Mouse (Mus musculus) stomach, embryonic 15.5 days (tissue): ENCODE results near the gene Pus1. TPM values are rescaled to one million over a fixed set of nuclear protein-coding genes. Genes with fewer than 3 reads are reported as not detected.
A peak's percentile ranks its signal among the peaks of the same experiment; 100 is the strongest.

Experiments
- ATAC-seq: fragments of 200-750 bp; cut with Nextera tagmentation; 2 replicates; pipeline ENCODE4 v1.8.0; 2017; ENCODE audit warnings: low read depth, moderate number of reproducible peaks, moderate TSS enrichment; ENCODE audit not compliant: insufficient read depth, low FRiP score
- H3K27ac ChIP-seq: fragments of 300-500 bp; sonication (generic); 2 replicates; pipeline ENCODE4 v1.5.1; 2015; ENCODE audit warnings: mild to moderate bottlenecking, inconsistent platforms
- H3K27me3 ChIP-seq: fragments of 300-500 bp; sonication (generic); replicated peaks from 2 replicates; pipeline ENCODE4 v1.6.1; 2015; ENCODE audit warnings: inconsistent platforms
- H3K36me3 ChIP-seq: fragments of 300-500 bp; sonication (generic); 2 replicates; pipeline ENCODE4 v1.6.1; 2015; ENCODE audit warnings: inconsistent platforms
- H3K4me1 ChIP-seq: fragments of 300-500 bp; sonication (generic); 2 replicates; pipeline ENCODE4 v1.6.1; 2015; ENCODE audit warnings: inconsistent platforms
- H3K4me2 ChIP-seq: fragments of 300-500 bp; sonication (generic); 2 replicates; pipeline ENCODE4 v1.6.1; 2015; ENCODE audit warnings: mild to moderate bottlenecking, inconsistent platforms
- H3K4me3 ChIP-seq: fragments of 300-500 bp; sonication (generic); replicated peaks from 2 replicates; pipeline ENCODE4 v1.5.1; 2015; ENCODE audit warnings: inconsistent platforms
- H3K9ac ChIP-seq: fragments of 300-500 bp; sonication (generic); 2 replicates; pipeline ENCODE4 v1.6.1; 2015; ENCODE audit warnings: inconsistent platforms
- H3K9me3 ChIP-seq: fragments of 300-500 bp; sonication (generic); 2 replicates; pipeline ENCODE4 v1.6.1; 2016; ENCODE audit warnings: inconsistent platforms
- WGBS: fragments of 180-500 bp; shearing (Covaris S2); methylation state at CpG from one replicate; pipeline ENCODE4 v1.1.7; 2015; 5-methylcytosine and 5-hydroxymethylcytosine counted together
- polyA plus RNA-seq: library from polyadenylated mRNA; unstranded; fragments of >200 nt; fragmentation: Nextera tagmentation; extraction: Ambion mirVana; gene quantifications from 2 replicates; pipeline ENCODE4 v1.2.1, GENCODE M21; 2015

Gene Pus1
- 45.0 and 51.1 TPM in 2 replicates for polyA plus RNA-seq

- peak within 1 kb of the TSS; percentile 69; the same call in 1 of the 2 replicates for H3K27ac ChIP-seq
- peak within 1 kb of the TSS; percentile 83 for H3K4me3 ChIP-seq
- no peaks in the 10 kb centered on the region for H3K9me3 ChIP-seq
- WGBS, result under 1% methylated on average over 55 of the region's 57 CpGs
- H3K9ac ChIP-seq, result peak within 1 kb of the TSS; percentile 58
- no peaks in the 10 kb centered on the region for H3K27me3 ChIP-seq
- H3K36me3 ChIP-seq, result peaks cover 19% of the 10 kb centered on the region
- peak within 1 kb of the TSS; percentile 85 for H3K4me2 ChIP-seq
- ATAC-seq, result peak; percentile 90
- peaks cover 15% of the 10 kb centered on the region for H3K4me1 ChIP-seq
Measured at GRCm38 (mm10) chr5:110779998-110780760, at the start of gene Pus1. Gene Pus1 (minus strand): TSS chr5:110780659.

GRCm38 (mm10) chr5:110827576-110827975 lies 47.1 kb upstream of the Pus1 start:
- H3K27me3 ChIP-seq, result no peaks in the 10 kb centered on the region
- H3K4me2 ChIP-seq, result no peak overlapping the region
- WGBS, result 71% methylated on average over 5 of the region's 5 CpGs
- no peak overlapping the region for H3K9ac ChIP-seq
- no peak for ATAC-seq
- no peak overlapping the region for H3K4me3 ChIP-seq
- no peaks in the 10 kb centered on the region for H3K9me3 ChIP-seq
- H3K27ac ChIP-seq, result peak overlapping the region; percentile 59; the same call in 1 of the 2 replicates
- no peaks in the 10 kb centered on the region; the same call in 1 of the 2 replicates for H3K36me3 ChIP-seq
- H3K4me1 ChIP-seq, result no peaks in the 10 kb centered on the region

GRCm38 (mm10) chr5:110826781-110827495 lies 46.5 kb upstream of the Pus1 start:
- no peak overlapping the region for H3K4me3 ChIP-seq
- H3K27me3 ChIP-seq, result no peaks in the 10 kb centered on the region
- ATAC-seq, result peak; percentile 34; the same call in 1 of the 2 replicates
- WGBS, result 69% methylated on average over 8 of the region's 8 CpGs
- H3K27ac ChIP-seq, result peak overlapping the region; percentile 49; the same call in 1 of the 2 replicates
- H3K9ac ChIP-seq, result no peak overlapping the region
- no peaks in the 10 kb centered on the region for H3K9me3 ChIP-seq
- H3K4me2 ChIP-seq, result no peak overlapping the region
- H3K4me1 ChIP-seq, result no peaks in the 10 kb centered on the region
- H3K36me3 ChIP-seq, result no peaks in the 10 kb centered on the region; the same call in 1 of the 2 replicates

GRCm38 (mm10) chr5:110824421-110824820 lies 44.0 kb upstream of the Pus1 start:
- no peaks in the 10 kb centered on the region for H3K9me3 ChIP-seq
- 68% methylated on average over 4 of the region's 4 CpGs for WGBS
- no peak overlapping the region for H3K27ac ChIP-seq
- no peaks in the 10 kb centered on the region; the same call in 1 of the 2 replicates for H3K36me3 ChIP-seq
- no peak overlapping the region for H3K4me3 ChIP-seq
- H3K27me3 ChIP-seq, result no peaks in the 10 kb centered on the region
- no peak overlapping the region for H3K9ac ChIP-seq
- ATAC-seq, result no peak
- no peaks in the 10 kb centered on the region for H3K4me1 ChIP-seq
- no peak overlapping the region for H3K4me2 ChIP-seq

- H3K27me3 ChIP-seq, result no peaks in the 10 kb centered on the region
- H3K27ac ChIP-seq, result peak within 1 kb of the TSS; percentile 85
- H3K36me3 ChIP-seq, result peaks cover 5% of the 10 kb centered on the region; the same call in 1 of the 2 replicates
- H3K9me3 ChIP-seq, result no peaks in the 10 kb centered on the region
- H3K4me2 ChIP-seq, result peak within 1 kb of the TSS; percentile 94
- peak within 1 kb of the TSS; percentile 98 for H3K9ac ChIP-seq
- ATAC-seq, result peak; percentile 95
- 0% methylated on average over 75 of the region's 80 CpGs for WGBS
- peak within 1 kb of the TSS; percentile 85 for H3K4me3 ChIP-seq
- H3K4me1 ChIP-seq, result peaks cover 25% of the 10 kb centered on the region
Measured at GRCm38 (mm10) chr5:110809667-110810325, 29.3 kb upstream of the Pus1 start, which contains the start of gene Ulk1. Gene Ulk1 (minus strand): TSS chr5:110810097.

- no peak for ATAC-seq
- Histone ChIP-seq H3K4me3 (peak overlapping the region; percentile 85), H3K9ac (peak overlapping the region; percentile 98), H3K27me3 (no peaks in the 10 kb centered on the region), H3K4me1 (peaks cover 31% of the 10 kb centered on the region), H3K9me3 (no peaks in the 10 kb centered on the region), H3K27ac (peak overlapping the region; percentile 85), H3K36me3 (peaks cover 5% of the 10 kb centered on the region; the same call in 1 of the 2 replicates), H3K4me2 (peak overlapping the region; percentile 94)
- under 1% methylated on average over 27 of the region's 27 CpGs for WGBS
Measured at GRCm38 (mm10) chr5:110808821-110809666, 28.6 kb upstream of the Pus1 start.

- peak overlapping the region; percentile 85 for H3K4me3 ChIP-seq
- peak; percentile 70 for ATAC-seq
- WGBS, result 3% methylated on average over 14 of the region's 14 CpGs
- peaks cover 31% of the 10 kb centered on the region for H3K4me1 ChIP-seq
- no peaks in the 10 kb centered on the region for H3K9me3 ChIP-seq
- peak overlapping the region; percentile 77 for H3K27ac ChIP-seq
- peaks cover 5% of the 10 kb centered on the region; the same call in 1 of the 2 replicates for H3K36me3 ChIP-seq
- no peaks in the 10 kb centered on the region for H3K27me3 ChIP-seq
- H3K4me2 ChIP-seq, result peak overlapping the region; percentile 94
- H3K9ac ChIP-seq, result peak overlapping the region; percentile 44; the same call in 1 of the 2 replicates
Measured at GRCm38 (mm10) chr5:110808061-110808631, 27.7 kb upstream of the Pus1 start.

GRCm38 (mm10) chr5:110807453-110807852 lies 27.0 kb upstream of the Pus1 start:
- peak overlapping the region; percentile 85 for H3K4me3 ChIP-seq
- no peaks in the 10 kb centered on the region for H3K27me3 ChIP-seq
- H3K36me3 ChIP-seq, result peaks cover 8% of the 10 kb centered on the region; the same call in 1 of the 2 replicates
- WGBS, result 74% methylated on average over 4 of the region's 4 CpGs
- H3K27ac ChIP-seq, result peak overlapping the region; percentile 77
- H3K9ac ChIP-seq, result 0 out of 2 replicates have a peak overlapping the region, but pooled peaks have one; percentile 44
- peaks cover 32% of the 10 kb centered on the region for H3K4me1 ChIP-seq
- no peak for ATAC-seq
- no peaks in the 10 kb centered on the region for H3K9me3 ChIP-seq
- peak overlapping the region; percentile 94 for H3K4me2 ChIP-seq

- peaks cover 8% of the 10 kb centered on the region; the same call in 1 of the 2 replicates for H3K36me3 ChIP-seq
- H3K27ac ChIP-seq, result no peak overlapping the region
- H3K27me3 ChIP-seq, result no peaks in the 10 kb centered on the region
- 84% methylated on average over 1 of the region's 1 CpGs for WGBS
- no peak for ATAC-seq
- no peak overlapping the region for H3K9ac ChIP-seq
- no peak overlapping the region for H3K4me2 ChIP-seq
- no peak overlapping the region for H3K4me3 ChIP-seq
- peaks cover 35% of the 10 kb centered on the region for H3K4me1 ChIP-seq
- no peaks in the 10 kb centered on the region for H3K9me3 ChIP-seq
Measured at GRCm38 (mm10) chr5:110806676-110807075, 26.2 kb upstream of the Pus1 start.

GRCm38 (mm10) chr5:110806154-110806553 lies 25.7 kb upstream of the Pus1 start:
- Histone ChIP-seq H3K9ac (no peak overlapping the region), H3K4me3 (no peak overlapping the region), H3K36me3 (peaks cover 8% of the 10 kb centered on the region; the same call in 1 of the 2 replicates), H3K4me1 (peaks cover 35% of the 10 kb centered on the region), H3K27ac (no peak overlapping the region), H3K27me3 (no peaks in the 10 kb centered on the region), H3K9me3 (no peaks in the 10 kb centered on the region), H3K4me2 (no peak overlapping the region)
- 85% methylated on average over 4 of the region's 4 CpGs for WGBS
- ATAC-seq, result no peak
